Mouse (Mus musculus): Measurements from ENCODE around the gene Hoxd1.

Gene Hoxd1

GRCm38 (mm10) chr2:74732513-74733316 is 30.1 kb upstream of the Hoxd1 start:
- no peak for DNase-seq (ENCODE audit: low spot score in 2 of 2)

GRCm38 (mm10) chr2:74733317-74733661 is 29.5 kb upstream of the Hoxd1 start:
- no peak for DNase-seq (ENCODE audit: low spot score in 2 of 2)

GRCm38 (mm10) chr2:74733765-74734164 is 29.0 kb upstream of the Hoxd1 start:
- no peak for DNase-seq (ENCODE audit: low spot score in 2 of 2)

- DNase-seq (ENCODE audit: low spot score in 2 of 2), result no peak
Measured at GRCm38 (mm10) chr2:74734451-74734850, 28.3 kb upstream of the Hoxd1 start.

- no peak for DNase-seq (ENCODE audit: low spot score in 2 of 2)
Measured at GRCm38 (mm10) chr2:74734996-74735811, 27.6 kb upstream of the Hoxd1 start.

DNA sequence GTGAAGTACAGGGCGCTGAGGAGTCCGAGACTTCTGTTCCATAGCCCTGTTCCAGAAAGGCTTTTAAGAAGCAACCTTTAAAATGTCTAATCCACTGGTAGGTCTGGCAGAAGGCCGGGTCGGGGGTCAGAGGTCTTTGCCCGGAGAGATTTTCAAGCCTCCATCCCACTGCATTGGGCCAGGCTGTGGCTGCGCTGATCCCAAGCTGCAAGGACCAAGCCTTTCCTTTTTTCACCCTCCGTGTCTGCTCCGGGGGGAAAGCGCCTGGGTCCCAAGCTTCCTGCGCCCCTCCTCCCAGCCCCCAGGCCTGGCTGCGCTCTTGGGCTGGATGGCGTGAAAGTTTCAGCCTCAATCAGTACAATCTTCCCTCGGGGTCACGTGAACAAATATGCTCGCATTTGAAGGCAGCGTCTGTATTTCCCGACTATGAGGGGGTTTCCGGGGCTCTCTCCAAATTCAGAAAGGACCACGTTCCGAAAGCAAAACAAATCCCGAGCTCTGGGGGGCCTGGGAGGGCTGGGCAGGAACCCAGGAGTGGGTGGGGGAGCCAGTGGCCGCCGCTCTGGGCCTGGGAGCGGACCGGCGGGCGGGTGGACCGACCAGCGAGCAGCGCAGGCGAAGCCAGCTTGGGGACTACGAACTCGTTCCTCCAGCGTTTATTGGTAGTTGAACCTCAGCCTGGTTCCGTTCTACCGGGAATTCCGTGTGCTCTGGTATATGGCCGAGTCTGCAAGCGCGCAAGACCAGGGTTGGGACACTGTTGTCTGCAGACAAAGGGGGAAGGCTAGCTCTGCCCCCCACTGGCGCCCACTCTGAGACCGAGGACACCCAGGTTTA is 26.7 kb upstream of the Hoxd1 start:
- no peak for DNase-seq (ENCODE audit: low spot score in 2 of 2)

DNA sequence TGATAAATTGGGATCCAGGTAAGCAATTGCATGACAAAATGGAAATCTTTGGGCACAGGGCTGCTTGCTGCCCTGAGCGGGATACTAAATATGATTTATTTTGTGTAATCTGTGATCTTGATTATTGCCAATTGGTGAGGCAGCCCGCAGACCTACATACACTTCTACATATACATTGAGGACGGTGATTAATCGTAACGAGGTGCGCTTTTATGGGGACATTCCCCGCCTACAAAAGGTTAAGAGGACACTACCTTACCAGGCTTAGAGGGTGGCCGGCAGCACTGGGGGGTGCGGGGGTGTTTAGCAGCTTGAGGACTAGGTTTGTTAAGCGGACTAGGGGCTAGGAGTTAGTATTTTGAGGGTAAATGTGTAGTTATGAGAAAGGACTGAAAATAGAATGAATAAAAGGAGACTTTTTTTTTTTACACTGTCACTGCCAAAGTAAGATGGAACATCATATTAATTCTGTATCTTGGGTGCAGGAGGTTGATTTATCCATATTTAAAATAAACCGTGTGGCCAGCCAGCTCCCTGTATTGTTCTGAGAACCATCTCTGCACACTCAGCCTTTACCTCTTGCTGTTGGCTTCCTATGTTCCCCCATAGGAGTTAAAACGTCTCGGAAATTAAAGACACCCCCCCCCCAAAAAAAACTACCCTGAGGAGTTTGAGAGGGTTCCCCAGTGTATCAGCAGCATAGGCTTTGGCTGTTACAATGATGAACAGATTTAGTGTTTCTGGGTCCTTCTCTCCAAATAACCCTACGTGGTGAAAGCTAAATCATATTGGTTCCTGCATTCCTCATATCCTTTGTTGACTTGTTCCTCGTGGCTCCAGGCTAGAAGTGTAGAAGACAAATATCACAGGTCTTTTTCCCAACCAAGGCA is 25.8 kb upstream of the Hoxd1 start:
- no peak for DNase-seq (ENCODE audit: low spot score in 2 of 2)

DNA sequence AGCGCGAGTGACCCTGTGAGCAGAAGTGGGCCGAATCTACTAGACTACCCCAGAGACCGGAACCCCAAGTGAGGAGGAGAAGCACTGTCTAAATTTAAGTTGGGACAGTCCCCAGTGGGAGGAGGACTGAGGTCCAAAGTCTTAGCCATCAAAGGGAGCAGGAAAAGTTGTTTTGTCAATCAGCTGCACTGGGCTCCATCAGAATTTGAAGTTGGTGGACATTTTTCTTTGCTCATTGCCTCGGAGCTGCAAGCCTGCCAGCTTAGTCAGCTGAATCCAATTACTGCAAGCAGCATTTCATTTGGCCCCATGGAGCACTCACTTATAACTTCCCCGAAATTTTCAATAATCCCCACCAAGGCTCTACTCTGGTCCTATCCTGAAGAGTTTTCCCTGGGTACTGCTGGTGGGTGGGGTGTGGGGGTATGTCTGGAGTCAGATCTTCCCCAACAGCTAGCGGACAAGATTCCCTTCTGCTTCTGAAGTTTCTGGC is 25.2 kb upstream of the Hoxd1 start:
- no peak for DNase-seq (ENCODE audit: low spot score in 2 of 2)

DNA sequence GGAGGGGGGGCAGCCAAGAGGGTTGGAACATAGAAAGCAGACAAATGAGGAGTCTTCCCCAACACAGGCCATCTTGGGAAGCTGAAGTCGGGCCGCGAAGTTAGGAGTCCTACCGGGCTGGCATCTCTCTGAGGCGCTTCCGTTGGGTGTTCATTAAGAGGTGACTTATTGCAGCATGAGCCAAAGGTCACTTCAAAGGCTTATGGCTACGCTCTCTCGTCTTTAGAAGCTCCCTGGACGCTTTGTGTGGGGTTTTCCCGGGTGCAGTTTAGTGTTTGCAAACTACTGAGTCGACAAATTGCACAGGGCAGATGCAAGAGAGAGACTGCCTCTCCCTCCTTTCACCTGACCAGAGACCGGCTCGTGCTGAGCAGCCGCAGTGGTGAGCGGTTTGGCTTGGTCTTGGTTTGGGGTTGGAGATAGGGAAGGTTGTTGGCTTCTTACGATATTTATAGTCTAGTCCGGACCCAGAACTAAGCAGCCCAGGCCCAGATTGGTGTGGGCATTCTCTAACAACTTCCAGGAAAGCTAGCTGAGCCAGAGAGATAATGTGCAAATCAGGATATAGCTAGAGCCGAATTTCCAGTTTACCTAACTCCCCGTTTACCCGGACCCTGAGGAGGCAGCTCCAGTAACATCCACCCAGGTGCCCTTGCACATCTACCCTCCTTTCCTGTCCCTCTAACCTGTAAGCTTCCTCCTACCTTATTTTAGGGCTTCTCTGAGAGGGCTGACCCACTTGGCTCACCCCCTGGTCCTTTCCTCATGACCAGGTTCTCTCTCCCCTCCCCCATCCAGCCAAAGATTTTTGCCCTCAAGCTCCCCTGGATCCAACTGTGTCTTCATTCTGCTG is 23.9 kb upstream of the Hoxd1 start:
- DNase-seq (ENCODE audit: low spot score in 2 of 2), result no peak

GRCm38 (mm10) chr2:74739476-74739800 is 23.3 kb upstream of the Hoxd1 start:
- no peak for DNase-seq (ENCODE audit: low spot score in 2 of 2)

- DNase-seq (ENCODE audit: low spot score in 2 of 2), result no peak
Measured at GRCm38 (mm10) chr2:74739869-74740268, 22.9 kb upstream of the Hoxd1 start.

DNA sequence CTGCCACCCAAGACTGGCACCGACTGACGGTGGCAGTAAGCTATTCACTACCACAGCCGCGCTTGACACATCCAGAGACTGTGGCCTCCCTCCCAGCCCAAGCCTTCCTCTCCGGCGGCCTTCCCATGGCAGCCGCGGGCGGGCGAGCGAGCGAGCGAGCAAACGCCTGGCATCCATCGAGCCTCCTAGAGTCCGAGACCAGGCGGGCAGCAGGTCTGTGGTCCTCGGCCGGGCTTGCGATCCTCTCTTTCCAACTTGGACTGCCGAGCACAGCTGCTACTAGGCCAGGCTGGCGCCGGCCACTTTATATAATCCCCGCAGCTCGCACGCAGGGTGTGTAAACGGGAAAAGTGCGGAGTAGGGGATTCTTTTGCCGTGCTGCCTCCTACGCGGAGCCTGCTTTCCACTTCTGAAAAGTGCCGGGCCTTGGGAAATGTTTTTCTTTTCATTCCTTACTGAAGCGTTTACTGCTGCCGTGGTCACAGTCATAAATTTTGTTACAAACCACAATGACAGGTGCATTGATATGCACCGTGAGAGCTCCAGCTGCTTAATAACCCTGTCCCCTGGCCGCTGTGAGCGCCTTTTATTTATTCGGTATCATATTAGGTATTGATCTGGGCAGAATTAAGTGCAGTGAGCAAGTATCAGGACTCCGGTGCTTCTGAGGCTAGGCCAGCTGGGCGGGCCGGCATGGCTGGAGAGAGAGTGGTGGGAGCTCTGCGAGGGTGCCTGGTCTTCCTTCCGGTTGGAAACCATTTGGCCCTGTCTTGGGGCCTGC is 22.3 kb upstream of the Hoxd1 start:
- no peak for DNase-seq (ENCODE audit: low spot score in 2 of 2)

GRCm38 (mm10) chr2:74741252-74741978 is 21.4 kb upstream of the Hoxd1 start:
- DNase-seq (ENCODE audit: low spot score in 2 of 2), result no peak

DNA sequence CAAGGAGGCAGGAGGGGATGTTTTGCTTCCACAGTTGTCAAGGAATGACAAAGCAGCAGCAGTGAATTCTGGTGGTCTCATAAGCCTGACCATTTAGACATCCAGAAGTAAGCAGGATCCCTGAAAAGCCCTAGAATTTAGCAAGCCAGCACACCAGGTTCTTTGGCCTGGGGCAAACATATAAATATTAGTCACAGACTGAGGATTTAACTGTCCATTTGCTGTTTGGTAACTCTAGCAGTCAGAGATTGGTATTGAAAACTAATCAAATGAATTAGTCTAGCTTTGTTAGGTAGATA is 20.9 kb upstream of the Hoxd1 start:
- DNase-seq (ENCODE audit: low spot score in 2 of 2), result no peak

- DNase-seq (ENCODE audit: low spot score in 2 of 2), result no peak
Measured at GRCm38 (mm10) chr2:74745540-74746297, 17.1 kb upstream of the Hoxd1 start.

GRCm38 (mm10) chr2:74746298-74746921 is 16.4 kb upstream of the Hoxd1 start:
- DNase-seq (ENCODE audit: low spot score in 2 of 2), result no peak

- DNase-seq (ENCODE audit: low spot score in 2 of 2), result no peak
Measured at GRCm38 (mm10) chr2:74747006-74747405, 15.8 kb upstream of the Hoxd1 start.

DNA sequence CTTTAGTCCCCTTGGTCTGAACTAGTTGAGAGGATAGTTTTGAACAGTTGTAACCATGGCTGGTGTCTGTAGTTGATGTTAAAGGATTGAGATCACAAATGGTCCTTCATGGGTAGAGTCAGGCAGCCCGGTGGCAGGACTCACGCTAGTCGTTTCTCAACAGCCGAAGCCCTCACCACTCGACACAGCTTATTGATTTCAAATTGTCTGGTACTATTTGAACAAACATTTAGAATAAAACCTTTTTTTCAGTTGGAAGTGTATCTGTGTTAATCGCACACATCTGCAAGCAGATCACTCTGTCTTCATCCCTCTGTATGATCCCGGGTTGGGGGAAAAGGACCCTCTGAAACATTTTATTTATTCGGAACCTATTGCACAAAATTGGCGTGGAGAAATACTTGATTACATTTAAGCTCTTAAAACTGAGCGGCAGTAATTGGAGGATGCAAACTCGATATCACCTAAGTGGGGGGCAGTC is 15.1 kb upstream of the Hoxd1 start:
- no peak for DNase-seq (ENCODE audit: low spot score in 2 of 2)

Data from urinary bladder, adult 18-20 months (tissue).